ENCODE assay signal across 7 mouse cellular contexts in the genomic region with DNA sequence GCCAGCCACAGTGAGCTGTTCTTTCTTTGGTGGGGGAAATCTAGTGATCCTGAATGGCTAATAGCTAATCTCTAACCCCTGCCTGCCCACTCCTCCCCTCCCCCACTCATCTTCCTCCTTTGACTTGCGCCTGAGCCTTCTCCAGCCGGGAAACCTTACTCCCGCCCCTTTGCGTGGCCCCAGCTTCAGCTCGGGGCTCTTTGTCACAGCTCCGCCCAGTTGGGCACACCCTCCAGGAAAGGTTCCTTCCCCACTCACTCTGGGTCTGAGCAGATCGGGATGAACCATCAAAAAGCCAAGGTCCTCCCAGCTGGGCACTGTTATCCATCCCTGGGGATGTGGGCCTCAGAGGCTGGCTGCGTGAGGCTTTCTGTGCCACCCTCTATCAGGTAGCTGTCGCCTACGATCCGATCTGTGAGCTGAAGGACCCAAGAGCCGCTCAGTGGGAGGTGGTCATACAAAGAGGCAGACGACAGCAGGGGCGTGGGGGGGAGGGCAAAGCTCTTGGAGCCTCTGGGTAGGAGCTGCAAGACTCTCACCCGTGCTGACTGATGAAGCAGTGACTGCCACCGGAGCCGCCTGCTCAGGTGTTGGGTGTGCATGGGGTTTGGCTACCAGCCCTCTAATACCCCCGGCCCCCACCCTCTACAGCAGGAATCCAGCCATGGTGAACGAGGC. TPM values are rescaled to one million over a fixed set of nuclear protein-coding genes. Genes with fewer than 3 reads are reported as not detected.
A peak's percentile ranks its signal among the peaks of the same experiment; 100 is the strongest.
DNase-seq lines count a peak whose midpoint lies in the region; ATAC-seq lines count a peak whose summit lies in the region.

No protein-coding gene starts in this region.

- H3K4me1 ChIP-seq in brown adipose tissue, adult 24 weeks (ENCODE audit: control insufficient read depth, insufficient read depth, insufficient read length, low read length) = peaks cover 19% of the 10 kb centered on the region
- H3K4me1 ChIP-seq in forebrain, embryonic 10.5 days = peaks cover 67% of the 10 kb centered on the region
- H3K4me1 ChIP-seq in stomach, embryonic 14.5 days (ENCODE audit: control insufficient read depth, insufficient read depth, low read length) = peaks cover 34% of the 10 kb centered on the region

- peak; percentile 14 for ATAC-seq in megakaryocyte progenitor cell, adult 5-6 weeks (replicated peaks; ENCODE audit: poor library complexity)
- peak; percentile 35 for ATAC-seq in stomach, embryonic 14.5 days (ENCODE audit: insufficient number of reproducible peaks, insufficient read depth, low FRiP score, low read depth)

- peaks cover 48% of the 10 kb centered on the region for H3K36me3 ChIP-seq in forebrain, embryonic 10.5 days (replicated peaks)
- peaks cover 7% of the 10 kb centered on the region for H3K36me3 ChIP-seq in stomach, embryonic 14.5 days (ENCODE audit: control insufficient read depth, insufficient read depth, low read length)

- H3K27ac ChIP-seq in brown adipose tissue, adult 24 weeks (replicated peaks; ENCODE audit: low read depth, low read length) = peak overlapping the region; percentile 89
- H3K27ac ChIP-seq in forebrain, embryonic 10.5 days = peak overlapping the region; percentile 91
- H3K27ac ChIP-seq in stomach, embryonic 14.5 days (ENCODE audit: low read length) = peak overlapping the region; percentile 81

- H3K4me3 ChIP-seq in brown adipose tissue, adult 24 weeks (ENCODE audit: insufficient read depth, low read depth, low read length) = peak overlapping the region; percentile 58
- H3K4me3 ChIP-seq in forebrain, embryonic 10.5 days = peak overlapping the region; percentile 77
- H3K4me3 ChIP-seq in stomach, embryonic 14.5 days (ENCODE audit: low read depth, low read length) = peak overlapping the region; percentile 39

- WGBS in forebrain, embryonic 10.5 days = under 1% methylated on average over 19 of the region's 19 CpGs
- WGBS in stomach, embryonic 14.5 days = under 1% methylated on average over 19 of the region's 19 CpGs

- intact Hi-C loops in heart, postnatal 14 days (cut with DNase I) = no loop called here
- intact Hi-C loops in left cerebral cortex, postnatal 25 days (cut with DNase I) = no loop called here

- H3K4me2 ChIP-seq in stomach, embryonic 14.5 days (replicated peaks; ENCODE audit: low read depth, low read length) = peak overlapping the region; percentile 64

- H3K27me3 ChIP-seq in forebrain, embryonic 10.5 days (ENCODE audit: poor library complexity, severe bottlenecking) = no peaks in the 10 kb centered on the region
- H3K27me3 ChIP-seq in stomach, embryonic 14.5 days (ENCODE audit: control insufficient read depth, insufficient read depth, low read length) = no peaks in the 10 kb centered on the region

- no peaks in the 10 kb centered on the region for H3K9me3 ChIP-seq in forebrain, embryonic 10.5 days
- no peaks in the 10 kb centered on the region for H3K9me3 ChIP-seq in stomach, embryonic 14.5 days (ENCODE audit: control insufficient read depth, low read depth, low read length)

- DNase-seq in R1 (ENCODE audit: low read depth, low spot score) = peak; percentile 97
- DNase-seq in forebrain, embryonic 10.5 days (ENCODE audit: extremely low spot score, low spot score) = peak; percentile 83
- peak; percentile 73 to 78 for DNase-seq in heart, postnatal 14 days
- DNase-seq in left cerebral cortex, postnatal 25 days (ENCODE audit: low spot score in 2 of 2) = peak; percentile 40 to 52

- H3K9ac ChIP-seq in stomach, embryonic 14.5 days (replicated peaks; ENCODE audit: low read depth, low read length) = peak overlapping the region; percentile 36

RNA-seq across cellular contexts. Expression of a gene that starts 2.2 kb away (rescaled TPM):
- 5.7 and 6.9 TPM in 2 replicates for polyA plus RNA-seq in brown adipose tissue, adult 24 weeks (2012; ENCODE audit: insufficient read depth, insufficient read length, missing spikeins)
- polyA plus RNA-seq in forebrain, embryonic 10.5 days (2016; fragmentation: Nextera tagmentation; extraction: Ambion mirVana) = 27.7 and 30.1 TPM in 2 replicates
- total RNA-seq in heart, postnatal 14 days (2021) = 10 to 100 TPM; 13.1 to 14.7 TPM
- 10 to 100 TPM; 27.1 to 30.5 TPM for total RNA-seq in left cerebral cortex, postnatal 25 days (2021)
- 5.5 and 6.2 TPM in 2 replicates for total RNA-seq in megakaryocyte progenitor cell, adult 5-6 weeks (2015)
- total RNA-seq in megakaryocyte progenitor cell, adult 5-6 weeks (2017) = 4.3 and 7.2 TPM in 2 replicates
- 18.0 and 18.4 TPM in 2 replicates for polyA plus RNA-seq in stomach, embryonic 14.5 days (2014; fragmentation: Nextera tagmentation; extraction: Ambion mirVana)

RNA-seq across cellular contexts. Expression of a gene that starts 2.5 kb away (rescaled TPM):
- polyA plus RNA-seq in brown adipose tissue, adult 24 weeks (2012; ENCODE audit: insufficient read depth, insufficient read length, missing spikeins) = 5.0 and 5.7 TPM in 2 replicates
- 13.4 and 14.2 TPM in 2 replicates for polyA plus RNA-seq in forebrain, embryonic 10.5 days (2016; fragmentation: Nextera tagmentation; extraction: Ambion mirVana)
- total RNA-seq in heart, postnatal 14 days (2021) = 10 to 100 TPM in 1 of 2 experiments, 1 to 10 TPM in 1; 9.5 to 11.0 TPM
- 10 to 100 TPM; 70.9 to 73.9 TPM for total RNA-seq in left cerebral cortex, postnatal 25 days (2021)
- 3.3 and 4.1 TPM in 2 replicates for total RNA-seq in megakaryocyte progenitor cell, adult 5-6 weeks (2015)
- total RNA-seq in megakaryocyte progenitor cell, adult 5-6 weeks (2017) = 1.5 and 6.4 TPM in 2 replicates
- polyA plus RNA-seq in stomach, embryonic 14.5 days (2014; fragmentation: Nextera tagmentation; extraction: Ambion mirVana) = 6.2 and 6.6 TPM in 2 replicates

RNA-seq across cellular contexts. Expression of a gene that starts 40.5 kb away (rescaled TPM):
- polyA plus RNA-seq in brown adipose tissue, adult 24 weeks (2012; ENCODE audit: insufficient read depth, insufficient read length, missing spikeins) = not detected in 2 replicates
- polyA plus RNA-seq in forebrain, embryonic 10.5 days (2016; fragmentation: Nextera tagmentation; extraction: Ambion mirVana) = 0.31 TPM in 1 of 2 replicates, not detected in the other
- total RNA-seq in heart, postnatal 14 days (2021) = 1,000 to 10,000 TPM in 1 of 2 experiments, 100 to 1,000 TPM in 1; 590 to 1,636 TPM
- under 1 TPM in 1 of 2 experiments, not detected in 1; 0.71 TPM for total RNA-seq in left cerebral cortex, postnatal 25 days (2021)
- not detected in 2 replicates for total RNA-seq in megakaryocyte progenitor cell, adult 5-6 weeks (2015)
- total RNA-seq in megakaryocyte progenitor cell, adult 5-6 weeks (2017) = not detected in 2 replicates
- polyA plus RNA-seq in stomach, embryonic 14.5 days (2014; fragmentation: Nextera tagmentation; extraction: Ambion mirVana) = 1.2 and 2.3 TPM in 2 replicates

RNA-seq across cellular contexts. Expression of a gene that starts 46.8 kb away (rescaled TPM):
- 8.1 and 8.2 TPM in 2 replicates for polyA plus RNA-seq in brown adipose tissue, adult 24 weeks (2012; ENCODE audit: insufficient read depth, insufficient read length, missing spikeins)
- polyA plus RNA-seq in forebrain, embryonic 10.5 days (2016; fragmentation: Nextera tagmentation; extraction: Ambion mirVana) = 19.4 TPM in 2 replicates
- 10 to 100 TPM; 36.4 to 38.5 TPM for total RNA-seq in heart, postnatal 14 days (2021)
- total RNA-seq in left cerebral cortex, postnatal 25 days (2021) = 1 to 10 TPM; 6.3 to 7.8 TPM
- total RNA-seq in megakaryocyte progenitor cell, adult 5-6 weeks (2015) = 16.3 and 16.5 TPM in 2 replicates
- 34.5 and 35.9 TPM in 2 replicates for total RNA-seq in megakaryocyte progenitor cell, adult 5-6 weeks (2017)
- polyA plus RNA-seq in stomach, embryonic 14.5 days (2014; fragmentation: Nextera tagmentation; extraction: Ambion mirVana) = 12.8 and 13.3 TPM in 2 replicates

RNA-seq across cellular contexts. Expression of a gene that starts 55.5 kb away (rescaled TPM):
- polyA plus RNA-seq in brown adipose tissue, adult 24 weeks (2012; ENCODE audit: insufficient read depth, insufficient read length, missing spikeins) = not detected in 2 replicates
- polyA plus RNA-seq in forebrain, embryonic 10.5 days (2016; fragmentation: Nextera tagmentation; extraction: Ambion mirVana) = not detected in 2 replicates
- 100 to 1,000 TPM in 1 of 2 experiments, 10 to 100 TPM in 1; 74.4 to 148 TPM for total RNA-seq in heart, postnatal 14 days (2021)
- total RNA-seq in left cerebral cortex, postnatal 25 days (2021) = not detected
- total RNA-seq in megakaryocyte progenitor cell, adult 5-6 weeks (2015) = not detected in 2 replicates
- total RNA-seq in megakaryocyte progenitor cell, adult 5-6 weeks (2017) = not detected in 2 replicates
- polyA plus RNA-seq in stomach, embryonic 14.5 days (2014; fragmentation: Nextera tagmentation; extraction: Ambion mirVana) = not detected in 2 replicates

Comparison
In these comparisons a context has a peak if more than half of its experiments do, and no peak if none do; other contexts are left out.
1. Peak in every context shown above with its lines: DNase-seq, ATAC-seq, H3K4me3 ChIP-seq and H3K27ac ChIP-seq.
2. DNase-seq: peak in every context shown above with its lines; median percentile 97 in R1; 83 in forebrain, embryonic 10.5 days; 76 in heart, postnatal 14 days; 46 in left cerebral cortex, postnatal 25 days.
3. RNA of a gene that starts 2.5 kb away (total RNA-seq): 70.9 to 73.9 TPM in left cerebral cortex, postnatal 25 days; 9.5 to 11.0 TPM in heart, postnatal 14 days and 1.5 to 6.4 TPM in megakaryocyte progenitor cell, adult 5-6 weeks; every median in the first group is over 4 times any median in the second.
4. RNA of a gene that starts 40.5 kb away (total RNA-seq): 590 to 1,636 TPM in heart, postnatal 14 days; 0.71 TPM in left cerebral cortex, postnatal 25 days and not detected in megakaryocyte progenitor cell, adult 5-6 weeks; every median in the first group is over 100 times any median in the second.